Mouse (Mus musculus): ENCODE data around the gene Ffar2. TPM values are rescaled to one million over a fixed set of nuclear protein-coding genes. Genes with fewer than 3 reads are reported as not detected.

Ffar2 gene
- polyA plus RNA-seq, 1 experiment from 2014 or later: not detected

- Histone ChIP-seq H3K4me1 (peaks cover 14% of the 10 kb centered on the region), H3K9ac (no peak within 1 kb of the TSS), H3K27ac (no peak within 1 kb of the TSS), H3K4me3 (no peak within 1 kb of the TSS), H3K27me3 (peaks cover 17% of the 10 kb centered on the region; the same call in 1 of the 2 replicates), H3K4me2 (no peak within 1 kb of the TSS), H3K36me3 (ENCODE audit: poor library complexity, severe bottlenecking) (no peaks in the 10 kb centered on the region), H3K9me3 (replicated peaks) (no peaks in the 10 kb centered on the region)
- 43% methylated on average over 14 of the region's 15 CpGs for WGBS
- no peak for ATAC-seq
Measured at GRCm38 (mm10) chr7:30787377-30788022, 36.1 kb downstream of the Ffar2 start, which contains the start of gene Krtdap. Krtdap (plus strand) TSS chr7:30787896.

DNA sequence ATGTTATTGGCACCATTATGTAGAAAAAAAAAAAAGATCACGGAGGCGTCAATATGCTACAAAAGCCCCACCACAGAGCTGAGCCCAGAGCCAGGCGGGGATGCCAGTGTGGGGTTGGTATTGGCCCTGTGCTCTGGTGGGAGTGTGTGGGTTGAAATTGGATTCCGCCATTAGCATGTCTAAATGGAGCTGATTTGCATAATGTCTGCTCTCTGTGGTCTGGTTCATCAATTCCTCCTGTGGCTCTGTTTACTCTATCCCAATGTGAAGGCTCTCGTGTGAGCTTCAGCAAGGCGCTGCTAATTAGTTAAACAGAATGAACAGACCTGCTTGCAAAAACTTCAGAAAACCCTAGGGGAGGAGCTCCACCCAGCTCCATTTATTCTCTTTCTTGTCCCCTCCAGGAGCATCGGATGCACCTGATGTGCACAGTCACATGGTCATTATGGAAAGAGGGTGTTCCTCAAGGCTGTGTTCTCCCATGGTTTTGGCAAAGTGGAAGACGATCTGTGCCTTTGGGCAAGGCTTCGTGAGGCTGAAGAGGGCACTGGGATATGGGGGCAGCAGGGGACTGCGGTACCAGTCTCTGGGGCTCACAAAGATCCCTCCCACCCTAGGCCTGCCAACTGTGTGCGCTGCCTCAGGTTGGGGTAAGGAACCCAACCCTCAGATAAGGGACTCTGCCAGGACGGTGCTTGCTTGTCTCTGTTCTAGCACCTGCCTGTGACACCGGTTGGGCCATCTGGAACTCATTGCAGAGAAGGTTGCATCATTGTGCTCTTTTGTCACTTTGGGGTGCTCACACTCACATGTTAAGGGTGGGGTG, 37.6 kb downstream of the Ffar2 start:
- Histone ChIP-seq H3K9ac (no peak overlapping the region), H3K4me1 (peaks cover 14% of the 10 kb centered on the region), H3K9me3 (replicated peaks) (no peaks in the 10 kb centered on the region), H3K27me3 (peaks cover 13% of the 10 kb centered on the region; the same call in 1 of the 2 replicates), H3K4me2 (no peak overlapping the region), H3K36me3 (ENCODE audit: poor library complexity, severe bottlenecking) (no peaks in the 10 kb centered on the region), H3K4me3 (no peak overlapping the region), H3K27ac (no peak overlapping the region)
- peak; percentile 78 for ATAC-seq
- WGBS: 38% methylated on average over 13 of the region's 13 CpGs

DNA sequence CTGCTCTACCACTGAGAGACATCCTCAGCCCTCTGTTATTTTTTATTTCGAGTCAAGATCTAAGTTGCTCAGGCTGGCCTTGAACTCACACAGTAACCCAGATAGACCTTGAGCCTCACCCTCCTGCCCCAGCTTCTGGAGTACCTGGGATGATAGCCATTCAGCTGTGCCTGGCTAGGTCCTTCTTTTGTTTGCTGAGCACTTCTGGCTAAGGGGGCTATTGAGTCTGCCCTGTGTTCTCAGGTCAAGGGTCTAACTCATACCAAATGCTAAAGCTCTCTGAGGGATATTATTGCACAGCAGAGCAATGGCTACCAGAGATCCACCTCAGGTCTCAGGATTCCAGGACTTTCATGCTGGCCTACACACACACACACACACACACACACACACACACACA, 38.4 kb downstream of the Ffar2 start:
- Histone ChIP-seq H3K9ac (no peak overlapping the region), H3K36me3 (ENCODE audit: poor library complexity, severe bottlenecking) (no peaks in the 10 kb centered on the region), H3K27ac (no peak overlapping the region), H3K4me1 (peaks cover 14% of the 10 kb centered on the region), H3K4me2 (no peak overlapping the region), H3K27me3 (peaks cover 13% of the 10 kb centered on the region; the same call in 1 of the 2 replicates), H3K9me3 (replicated peaks) (no peaks in the 10 kb centered on the region), H3K4me3 (no peak overlapping the region)
- 73% methylated on average over 1 of the region's 1 CpGs for WGBS
- ATAC-seq: no peak

- no peak for ATAC-seq
- Histone ChIP-seq H3K4me3 (no peak overlapping the region), H3K27me3 (0 out of 2 replicates have a peak, but pooled peaks cover 6% of the 10 kb centered on the region), H3K4me2 (no peak overlapping the region), H3K9ac (no peak overlapping the region), H3K9me3 (replicated peaks) (no peaks in the 10 kb centered on the region), H3K27ac (no peak overlapping the region), H3K4me1 (peaks cover 14% of the 10 kb centered on the region), H3K36me3 (ENCODE audit: poor library complexity, severe bottlenecking) (no peaks in the 10 kb centered on the region)
- 86% methylated on average over 3 of the region's 3 CpGs for WGBS
Measured at GRCm38 (mm10) chr7:30782658-30783057, 40.9 kb downstream of the Ffar2 start.

GRCm38 (mm10) chr7:30781792-30782191, 41.8 kb downstream of the Ffar2 start:
- Histone ChIP-seq H3K36me3 (ENCODE audit: poor library complexity, severe bottlenecking) (no peaks in the 10 kb centered on the region), H3K4me1 (peaks cover 14% of the 10 kb centered on the region), H3K4me2 (no peak overlapping the region), H3K9ac (no peak overlapping the region), H3K27ac (no peak overlapping the region), H3K4me3 (no peak overlapping the region), H3K9me3 (replicated peaks) (no peaks in the 10 kb centered on the region), H3K27me3 (0 out of 2 replicates have a peak, but pooled peaks cover under 1% of the 10 kb centered on the region)
- WGBS: 70% methylated on average over 4 of the region's 4 CpGs
- ATAC-seq: no peak

GRCm38 (mm10) chr7:30777911-30778310, 45.7 kb downstream of the Ffar2 start:
- no peaks in the 10 kb centered on the region for H3K27me3 ChIP-seq
- H3K4me1 ChIP-seq: no peaks in the 10 kb centered on the region
- no peak overlapping the region for H3K4me3 ChIP-seq
- 92% methylated on average over 1 of the region's 1 CpGs for WGBS
- H3K36me3 ChIP-seq (ENCODE audit: poor library complexity, severe bottlenecking): no peaks in the 10 kb centered on the region
- H3K9me3 ChIP-seq (replicated peaks): no peaks in the 10 kb centered on the region
- H3K4me2 ChIP-seq: no peak overlapping the region
- no peak overlapping the region for H3K27ac ChIP-seq
- no peak overlapping the region for H3K9ac ChIP-seq
- ATAC-seq: no peak

GRCm38 (mm10) chr7:30777081-30777579, 46.4 kb downstream of the Ffar2 start:
- Histone ChIP-seq H3K27ac (no peak overlapping the region), H3K4me2 (no peak overlapping the region), H3K27me3 (no peaks in the 10 kb centered on the region), H3K36me3 (ENCODE audit: poor library complexity, severe bottlenecking) (no peaks in the 10 kb centered on the region), H3K9ac (no peak overlapping the region), H3K4me3 (no peak overlapping the region), H3K4me1 (no peaks in the 10 kb centered on the region), H3K9me3 (replicated peaks) (no peaks in the 10 kb centered on the region)
- WGBS: 40% methylated on average over 7 of the region's 7 CpGs
- no peak for ATAC-seq

DNA sequence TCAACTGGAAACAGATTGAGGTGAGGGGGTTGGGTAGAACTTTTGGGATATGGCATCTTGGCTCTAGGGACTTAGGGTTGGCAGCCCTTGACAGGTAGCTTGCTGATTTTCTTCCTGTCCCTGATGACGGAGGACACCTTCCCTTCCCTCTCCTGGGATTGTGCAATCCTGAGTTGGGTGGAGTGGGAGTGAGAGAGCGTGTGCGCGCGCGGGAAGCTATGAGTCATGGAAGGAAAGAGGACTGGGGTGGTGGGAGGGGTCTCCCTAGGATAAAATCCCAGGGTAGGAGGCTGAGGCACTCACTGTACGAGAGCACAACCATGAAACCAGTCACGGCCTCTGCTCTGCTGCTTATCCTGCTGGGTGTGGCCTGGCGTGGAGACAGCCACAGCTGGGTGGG, 47.5 kb downstream of the Ffar2 start:
- H3K4me1 ChIP-seq: no peaks in the 10 kb centered on the region
- H3K27ac ChIP-seq: no peak overlapping the region
- no peak overlapping the region for H3K4me3 ChIP-seq
- H3K27me3 ChIP-seq: no peaks in the 10 kb centered on the region
- 94% methylated on average over 9 of the region's 9 CpGs for WGBS
- H3K36me3 ChIP-seq (ENCODE audit: poor library complexity, severe bottlenecking): no peaks in the 10 kb centered on the region
- no peaks in the 10 kb centered on the region for H3K9me3 ChIP-seq (replicated peaks)
- no peak for ATAC-seq
- no peak overlapping the region for H3K4me2 ChIP-seq
- H3K9ac ChIP-seq: no peak overlapping the region

- Histone ChIP-seq H3K36me3 (ENCODE audit: poor library complexity, severe bottlenecking) (no peaks in the 10 kb centered on the region), H3K9ac (no peak overlapping the region), H3K4me3 (no peak overlapping the region), H3K27me3 (0 out of 2 replicates have a peak, but pooled peaks cover 7% of the 10 kb centered on the region), H3K9me3 (replicated peaks) (no peaks in the 10 kb centered on the region), H3K27ac (no peak overlapping the region), H3K4me2 (no peak overlapping the region), H3K4me1 (no peaks in the 10 kb centered on the region)
- WGBS: 35% methylated on average over 9 of the region's 9 CpGs
- no peak for ATAC-seq
Measured at GRCm38 (mm10) chr7:30769236-30769635, 54.3 kb downstream of the Ffar2 start.

Other genes with a start within 250 kb of the Ffar2 start
- gene Kmt2b, start 235.0 kb downstream of the Ffar2 start, polyA plus RNA-seq (2015; fragmentation: Nextera tagmentation; extraction: Ambion mirVana): 11.6 and 14.1 TPM in 2 replicates
- gene Zbtb32, start 224.9 kb downstream of the Ffar2 start, polyA plus RNA-seq (2015; fragmentation: Nextera tagmentation; extraction: Ambion mirVana): 0.34 and 0.43 TPM in 2 replicates
- 0.19 and 0.37 TPM in 2 replicates for gene Upk1a, start 210.9 kb downstream of the Ffar2 start, polyA plus RNA-seq (2015; fragmentation: Nextera tagmentation; extraction: Ambion mirVana)
- 944 and 1,056 TPM in 2 replicates for gene Cox6b1, start 197.6 kb downstream of the Ffar2 start, polyA plus RNA-seq (2015; fragmentation: Nextera tagmentation; extraction: Ambion mirVana)
- gene Etv2, start 187.9 kb downstream of the Ffar2 start, polyA plus RNA-seq (2015; fragmentation: Nextera tagmentation; extraction: Ambion mirVana): not detected in 2 replicates
- gene Rbm42, start 173.5 kb downstream of the Ffar2 start, polyA plus RNA-seq (2015; fragmentation: Nextera tagmentation; extraction: Ambion mirVana): 144 and 146 TPM in 2 replicates
- gene Haus5, start 158.8 kb downstream of the Ffar2 start, polyA plus RNA-seq (2015; fragmentation: Nextera tagmentation; extraction: Ambion mirVana): 52.7 and 57.2 TPM in 2 replicates
- not detected in 2 replicates for gene Pmis2, start 152.2 kb downstream of the Ffar2 start, polyA plus RNA-seq (2015; fragmentation: Nextera tagmentation; extraction: Ambion mirVana)
- gene 2200002J24Rik, start 124.8 kb downstream of the Ffar2 start, polyA plus RNA-seq (2015; fragmentation: Nextera tagmentation; extraction: Ambion mirVana): not detected in 2 replicates
- gene Atp4a, start 111.6 kb downstream of the Ffar2 start, polyA plus RNA-seq (2015; fragmentation: Nextera tagmentation; extraction: Ambion mirVana): 0.79 and 1.4 TPM in 2 replicates
- gene Tmem147, start 94.2 kb downstream of the Ffar2 start, polyA plus RNA-seq (2015; fragmentation: Nextera tagmentation; extraction: Ambion mirVana): 182 and 188 TPM in 2 replicates
- gene Gapdhs, start 80.1 kb downstream of the Ffar2 start, polyA plus RNA-seq (2015; fragmentation: Nextera tagmentation; extraction: Ambion mirVana): 0.93 and 1.0 TPM in 2 replicates
- gene Sbsn, start 72.3 kb downstream of the Ffar2 start, polyA plus RNA-seq (2015; fragmentation: Nextera tagmentation; extraction: Ambion mirVana): 1.5 and 1.9 TPM in 2 replicates
- gene Dmkn, start 60.0 kb downstream of the Ffar2 start, polyA plus RNA-seq (2015; fragmentation: Nextera tagmentation; extraction: Ambion mirVana): 0.68 TPM in 1 of 2 replicates, not detected in the other
- not detected in 2 replicates for gene Krtdap, start 35.9 kb downstream of the Ffar2 start, polyA plus RNA-seq (2015; fragmentation: Nextera tagmentation; extraction: Ambion mirVana)
- gene Ffar3, start 32.4 kb upstream of the Ffar2 start, polyA plus RNA-seq (2015; fragmentation: Nextera tagmentation; extraction: Ambion mirVana): not detected in 2 replicates
- not detected in 2 replicates for gene Ffar1, start 37.8 kb upstream of the Ffar2 start, polyA plus RNA-seq (2015; fragmentation: Nextera tagmentation; extraction: Ambion mirVana)
- not detected in 2 replicates for gene Cd22, start 56.6 kb upstream of the Ffar2 start, polyA plus RNA-seq (2015; fragmentation: Nextera tagmentation; extraction: Ambion mirVana)
- 0.58 and 0.64 TPM in 2 replicates for gene Mag, start 91.1 kb upstream of the Ffar2 start, polyA plus RNA-seq (2015; fragmentation: Nextera tagmentation; extraction: Ambion mirVana)
- not detected in 2 replicates for gene Hamp2, start 100.9 kb upstream of the Ffar2 start, polyA plus RNA-seq (2015; fragmentation: Nextera tagmentation; extraction: Ambion mirVana)
- gene Hamp, start 120.3 kb upstream of the Ffar2 start, polyA plus RNA-seq (2015; fragmentation: Nextera tagmentation; extraction: Ambion mirVana): not detected in 2 replicates
- 23.9 and 24.4 TPM in 2 replicates for gene Usf2, start 133.0 kb upstream of the Ffar2 start, polyA plus RNA-seq (2015; fragmentation: Nextera tagmentation; extraction: Ambion mirVana)
- gene Lsr, start 149.7 kb upstream of the Ffar2 start, polyA plus RNA-seq (2015; fragmentation: Nextera tagmentation; extraction: Ambion mirVana): 17.8 and 22.2 TPM in 2 replicates
- 0.58 and 0.74 TPM in 2 replicates for gene Fam187b, start 150.0 kb upstream of the Ffar2 start, polyA plus RNA-seq (2015; fragmentation: Nextera tagmentation; extraction: Ambion mirVana)
- gene Fxyd5, start 218.7 kb upstream of the Ffar2 start, polyA plus RNA-seq (2015; fragmentation: Nextera tagmentation; extraction: Ambion mirVana): 11.5 and 12.2 TPM in 2 replicates
- gene Fxyd7, start 227.7 kb upstream of the Ffar2 start, polyA plus RNA-seq (2015; fragmentation: Nextera tagmentation; extraction: Ambion mirVana): 19.8 and 33.0 TPM in 2 replicates
- 2.5 and 3.9 TPM in 2 replicates for gene Fxyd1, start 233.4 kb upstream of the Ffar2 start, polyA plus RNA-seq (2015; fragmentation: Nextera tagmentation; extraction: Ambion mirVana)
- gene Lgi4, start 235.6 kb upstream of the Ffar2 start, polyA plus RNA-seq (2015; fragmentation: Nextera tagmentation; extraction: Ambion mirVana): 0.19 and 0.26 TPM in 2 replicates